Mouse (Mus musculus) left cerebral cortex, adult 18-20 months (tissue): Measurements from ENCODE around the gene Tjp2. TPM values are rescaled to one million over a fixed set of nuclear protein-coding genes. Genes with fewer than 3 reads are reported as not detected.
A peak's percentile ranks its signal among the peaks of the same experiment; 100 is the strongest.

Experiments used
- DNase-seq, 2 experiments: peaks; one replicate each; pipeline ENCODE4 v3.0.0; 2021 to 2022; ENCODE audit warnings: low spot score in 2 of 2, mixed read lengths in 1 of 2
- total RNA-seq, 2 experiments: library from RNA; stranded (reverse); gene quantifications; 2 replicates each; pipeline ENCODE4 v1.2.3; 2021

Tjp2 gene
- total RNA-seq, 2 experiments from 2014 or later: 16.9 to 22.2 TPM

GRCm38 (mm10) chr19:24183680-24184235, 41.1 kb downstream of the Tjp2 start:
- no peak for DNase-seq

GRCm38 (mm10) chr19:24180415-24180814, 44.4 kb downstream of the Tjp2 start:
- no peak for DNase-seq

GRCm38 (mm10) chr19:24178086-24178485, 46.7 kb downstream of the Tjp2 start:
- DNase-seq: no peak

- DNase-seq: no peak
Measured at GRCm38 (mm10) chr19:24176692-24177091, 48.1 kb downstream of the Tjp2 start.

GRCm38 (mm10) chr19:24174896-24175295, 49.9 kb downstream of the Tjp2 start:
- peak; percentile 25 to 28 for DNase-seq

- peak; percentile 86 to 90 for DNase-seq
Measured at GRCm38 (mm10) chr19:24173608-24174523, 51.0 kb downstream of the Tjp2 start.

GRCm38 (mm10) chr19:24173020-24173419, 51.8 kb downstream of the Tjp2 start:
- DNase-seq: no peak

- DNase-seq: no peak
Measured at GRCm38 (mm10) chr19:24168531-24168930, 56.3 kb downstream of the Tjp2 start.

GRCm38 (mm10) chr19:24166516-24167091, 58.2 kb downstream of the Tjp2 start:
- DNase-seq: no peak

- DNase-seq: no peak
Measured at GRCm38 (mm10) chr19:24163974-24164373, 60.9 kb downstream of the Tjp2 start.

GRCm38 (mm10) chr19:24160460-24160859, 64.4 kb downstream of the Tjp2 start:
- DNase-seq: no peak

- no peak for DNase-seq
Measured at GRCm38 (mm10) chr19:24159751-24160150, 65.1 kb downstream of the Tjp2 start.

GRCm38 (mm10) chr19:24159334-24159733, 65.5 kb downstream of the Tjp2 start:
- no peak for DNase-seq

- no peak for DNase-seq
Measured at GRCm38 (mm10) chr19:24156067-24156455, 68.8 kb downstream of the Tjp2 start.

- no peak for DNase-seq
Measured at GRCm38 (mm10) chr19:24155395-24156066, 69.3 kb downstream of the Tjp2 start.

- DNase-seq: peak; percentile 45 to 56
Measured at GRCm38 (mm10) chr19:24153266-24154023, 71.4 kb downstream of the Tjp2 start.

GRCm38 (mm10) chr19:24144009-24144408, 80.8 kb downstream of the Tjp2 start:
- DNase-seq: no peak

GRCm38 (mm10) chr19:24142621-24143061, 82.2 kb downstream of the Tjp2 start:
- DNase-seq: peak; percentile 61 to 68

- no peak for DNase-seq
Measured at GRCm38 (mm10) chr19:24140298-24140697, 84.5 kb downstream of the Tjp2 start.

- no peak for DNase-seq
Measured at GRCm38 (mm10) chr19:24137392-24137791, 87.4 kb downstream of the Tjp2 start.

- DNase-seq: no peak
Measured at GRCm38 (mm10) chr19:24134991-24135390, 89.8 kb downstream of the Tjp2 start.
